Mouse (Mus musculus): Measurements from ENCODE around the gene Rack1. TPM values are rescaled to one million over a fixed set of nuclear protein-coding genes. Genes with fewer than 3 reads are reported as not detected.
"Not testable (repeated sequence)": the region's sequence is repeated elsewhere in the genome, so short reads cannot be mapped to it uniquely, and the experiment has no call there.

Gene Rack1
- polyA plus RNA-seq, 1 experiment, result 2,044 TPM

DNA sequence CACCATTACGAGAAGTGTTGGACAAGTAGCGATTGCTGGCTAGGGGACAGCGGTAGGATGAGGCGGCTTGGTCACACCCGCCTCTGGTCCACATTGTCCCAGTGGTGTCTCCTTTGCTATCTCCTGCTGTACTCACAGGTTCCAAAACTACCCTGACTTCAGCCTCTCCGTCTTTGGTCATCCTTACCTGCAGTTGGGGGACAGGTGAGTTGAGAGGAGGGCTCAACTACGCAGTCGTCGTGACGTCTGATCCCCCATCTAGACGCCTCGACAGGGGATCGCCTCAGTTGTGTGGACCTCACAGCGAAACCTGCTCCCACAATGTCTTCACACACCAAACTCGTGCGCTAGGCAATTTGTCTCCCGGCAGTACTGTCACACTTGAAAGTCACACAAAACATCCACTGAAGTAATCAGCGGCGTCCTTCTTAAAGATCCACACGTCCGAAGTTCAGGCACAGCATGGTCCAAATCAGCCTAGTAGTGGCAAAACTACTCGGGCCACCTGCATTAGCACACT lies 24.2 kb downstream of the Rack1 start:
- no peak for TF ChIP-seq CTCF (IDR thresholded peaks at IDR 0.05; ENCODE audit: low read depth, low read length)
- TF ChIP-seq EP300 (IDR thresholded peaks at IDR 0.05; ENCODE audit: insufficient read depth, low read depth, low read length), result no peak
- TF ChIP-seq POLR2A (IDR thresholded peaks at IDR 0.05; ENCODE audit: insufficient read depth, low read length), result no peak
- Histone ChIP-seq H3K9me3 (replicated peaks; ENCODE audit: control insufficient read depth, insufficient read depth, low read length, poor library complexity, severe bottlenecking) (no peaks in the 10 kb centered on the region), H3K4me1 (ENCODE audit: control insufficient read depth, insufficient read depth, low read length) (peaks cover 2% of the 10 kb centered on the region), H3K4me3 (ENCODE audit: low read depth, low read length) (peak overlapping the region; percentile 69), H3K27ac (ENCODE audit: insufficient read depth, low read length) (no peak overlapping the region), H3K27me3 (ENCODE audit: control insufficient read depth, insufficient read depth, low read length, poor library complexity, severe bottlenecking) (no peaks in the 10 kb centered on the region; the same call in none of the 2 replicates), H3K9ac (ENCODE audit: low read depth, poor library complexity, severe bottlenecking) (peak overlapping the region; percentile 15), H3K36me3 (ENCODE audit: control insufficient read depth, insufficient read depth, low read length, poor library complexity, severe bottlenecking) (no peaks in the 10 kb centered on the region)

DNA sequence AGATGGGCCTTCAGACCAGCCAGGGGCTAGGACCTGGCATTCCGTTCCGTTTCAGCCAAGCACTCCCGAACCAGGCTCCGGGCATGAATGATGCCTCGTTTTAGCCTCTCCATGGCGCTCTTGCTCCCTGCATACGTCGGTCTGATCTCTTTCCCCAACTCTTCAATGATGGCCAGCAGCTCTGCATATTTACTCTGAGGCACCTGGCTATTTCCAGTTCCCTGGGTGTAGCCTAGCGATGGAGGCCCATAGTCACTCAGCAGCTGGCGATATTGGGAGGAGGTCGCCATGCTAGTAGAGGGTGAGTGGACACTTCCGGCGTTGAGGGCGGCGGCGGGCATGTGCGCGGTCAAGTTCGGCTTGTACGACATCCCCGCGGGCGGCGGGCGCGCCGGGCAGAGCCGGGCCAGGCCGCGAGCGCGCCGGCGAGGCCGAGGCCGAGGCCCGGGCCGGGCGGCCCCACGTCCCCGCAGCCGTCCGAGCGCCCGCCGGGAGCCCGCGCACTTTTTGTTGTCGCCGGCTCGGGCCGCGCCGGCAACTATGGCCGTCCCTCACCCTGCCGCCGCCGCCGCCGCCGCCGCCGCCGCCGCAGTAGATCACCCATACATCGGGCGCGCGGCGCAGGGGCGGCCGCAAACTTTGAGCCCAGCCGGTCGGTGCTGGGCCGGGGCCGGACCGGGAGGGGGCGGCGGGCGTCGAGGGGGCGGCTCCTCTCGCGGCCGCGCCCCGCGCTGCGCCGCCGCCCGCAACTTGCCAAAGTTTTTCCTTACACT lies 26.0 kb downstream of the Rack1 start, which contains the start of the genes Trim7 and Gm12184:
Gene Trim7, plus strand, starts transcription at position 162 of the 773 bp plus-strand sequence.
Gene Gm12184, minus strand, starts transcription at position 677 of the 773 bp plus-strand sequence.
- Histone ChIP-seq H3K9ac (ENCODE audit: low read depth, poor library complexity, severe bottlenecking) (peak within 1 kb of the TSS; percentile 49), H3K4me3 (ENCODE audit: low read depth, low read length) (peak within 1 kb of the TSS; percentile 72), H3K27ac (ENCODE audit: insufficient read depth, low read length) (peak within 1 kb of the TSS; percentile 68)
- H3K4me1 ChIP-seq (ENCODE audit: control insufficient read depth, insufficient read depth, low read length); H3K9me3 ChIP-seq (replicated peaks; ENCODE audit: control insufficient read depth, insufficient read depth, low read length, poor library complexity, severe bottlenecking); H3K36me3 ChIP-seq (ENCODE audit: control insufficient read depth, insufficient read depth, low read length, poor library complexity, severe bottlenecking); H3K27me3 ChIP-seq (ENCODE audit: control insufficient read depth, insufficient read depth, low read length, poor library complexity, severe bottlenecking): not testable (repeated sequence)

DNA sequence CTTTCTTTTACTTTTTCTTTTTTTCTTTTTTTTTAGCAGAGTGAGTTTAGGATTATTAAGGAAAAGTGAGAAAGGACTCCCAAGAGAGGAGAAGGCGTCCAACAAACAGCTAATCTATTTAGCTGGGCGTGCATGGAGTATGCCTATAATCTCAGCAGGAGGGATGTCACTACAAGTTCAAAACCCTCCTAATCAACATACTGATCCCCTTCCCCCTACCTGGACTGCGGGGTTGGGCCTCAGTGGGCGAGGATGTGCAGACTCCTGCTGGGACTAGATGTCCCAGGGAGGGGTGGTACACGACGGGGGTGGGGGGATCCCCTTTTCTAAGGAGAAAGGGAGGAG lies 26.6 kb downstream of the Rack1 start:
- H3K36me3 ChIP-seq (ENCODE audit: control insufficient read depth, insufficient read depth, low read length, poor library complexity, severe bottlenecking), result no peaks in the 10 kb centered on the region
- no peaks in the 10 kb centered on the region for H3K4me1 ChIP-seq (ENCODE audit: control insufficient read depth, insufficient read depth, low read length)
- H3K9me3 ChIP-seq (replicated peaks; ENCODE audit: control insufficient read depth, insufficient read depth, low read length, poor library complexity, severe bottlenecking), result no peaks in the 10 kb centered on the region
- H3K4me3 ChIP-seq (ENCODE audit: low read depth, low read length), result peak overlapping the region; percentile 60
- H3K27me3 ChIP-seq (ENCODE audit: control insufficient read depth, insufficient read depth, low read length, poor library complexity, severe bottlenecking), result no peaks in the 10 kb centered on the region; the same call in none of the 2 replicates
- peak overlapping the region; percentile 49 for H3K9ac ChIP-seq (ENCODE audit: low read depth, poor library complexity, severe bottlenecking)
- TF ChIP-seq POLR2A (IDR thresholded peaks at IDR 0.05; ENCODE audit: insufficient read depth, low read length) (no peak), EP300 (IDR thresholded peaks at IDR 0.05; ENCODE audit: insufficient read depth, low read depth, low read length) (0 out of 2 replicates have a peak, but pooled peaks have one; percentile 44)
- peak overlapping the region; percentile 68 for H3K27ac ChIP-seq (ENCODE audit: insufficient read depth, low read length)

DNA sequence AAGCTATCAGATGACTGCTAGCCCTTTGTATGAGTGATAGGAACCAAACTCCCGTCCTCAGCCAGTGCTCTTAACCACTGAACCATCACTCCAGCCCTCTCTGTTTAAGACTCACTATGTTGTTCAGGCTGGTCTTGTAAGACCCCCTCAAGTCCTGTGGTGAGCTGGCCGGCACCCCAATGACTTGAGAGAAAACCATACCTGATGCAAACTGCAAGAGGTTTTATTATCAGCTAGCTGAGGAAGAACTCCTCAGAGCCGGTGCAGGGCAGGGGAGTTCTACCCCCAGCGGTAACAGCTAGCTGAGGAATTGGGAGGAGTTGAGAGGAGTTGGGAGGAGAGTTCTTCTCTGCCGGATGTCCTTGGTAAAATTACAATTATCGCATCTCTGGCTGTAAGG lies 27.8 kb downstream of the Rack1 start:
- Histone ChIP-seq H3K9me3 (replicated peaks; ENCODE audit: control insufficient read depth, insufficient read depth, low read length, poor library complexity, severe bottlenecking) (no peaks in the 10 kb centered on the region), H3K4me3 (ENCODE audit: low read depth, low read length) (no peak overlapping the region), H3K4me1 (ENCODE audit: control insufficient read depth, insufficient read depth, low read length) (no peaks in the 10 kb centered on the region), H3K27me3 (ENCODE audit: control insufficient read depth, insufficient read depth, low read length, poor library complexity, severe bottlenecking) (no peaks in the 10 kb centered on the region; the same call in none of the 2 replicates), H3K36me3 (ENCODE audit: control insufficient read depth, insufficient read depth, low read length, poor library complexity, severe bottlenecking) (no peaks in the 10 kb centered on the region), H3K27ac (ENCODE audit: insufficient read depth, low read length) (no peak overlapping the region), H3K9ac (ENCODE audit: low read depth, poor library complexity, severe bottlenecking) (no peak overlapping the region)
- TF ChIP-seq POLR2A (IDR thresholded peaks at IDR 0.05; ENCODE audit: insufficient read depth, low read length) (no peak), CTCF (IDR thresholded peaks at IDR 0.05; ENCODE audit: low read depth, low read length) (no peak), EP300 (IDR thresholded peaks at IDR 0.05; ENCODE audit: insufficient read depth, low read depth, low read length) (no peak)

DNA sequence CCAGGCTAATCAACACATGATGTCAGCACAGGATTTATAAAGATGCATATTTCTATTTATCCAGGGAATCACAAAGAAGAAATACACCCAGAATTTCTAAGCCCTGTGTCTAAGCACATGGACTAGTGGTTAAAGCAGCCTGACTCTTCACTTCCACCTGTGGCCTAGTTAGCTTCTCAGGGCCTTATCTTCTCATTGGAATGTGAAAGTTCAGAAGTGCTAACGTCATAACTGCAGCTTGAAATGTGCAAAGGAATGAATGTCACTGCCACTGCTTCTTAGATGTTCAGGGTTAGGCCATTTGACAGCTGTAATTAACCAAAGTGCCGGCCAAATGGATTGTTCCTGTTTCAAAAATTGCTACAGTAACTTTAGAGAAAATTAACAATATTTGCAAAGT lies 30.1 kb downstream of the Rack1 start:
- no peaks in the 10 kb centered on the region for H3K36me3 ChIP-seq (ENCODE audit: control insufficient read depth, insufficient read depth, low read length, poor library complexity, severe bottlenecking)
- no peaks in the 10 kb centered on the region for H3K9me3 ChIP-seq (replicated peaks; ENCODE audit: control insufficient read depth, insufficient read depth, low read length, poor library complexity, severe bottlenecking)
- no peaks in the 10 kb centered on the region; the same call in 1 of the 2 replicates for H3K27me3 ChIP-seq (ENCODE audit: control insufficient read depth, insufficient read depth, low read length, poor library complexity, severe bottlenecking)
- TF ChIP-seq POLR2A (IDR thresholded peaks at IDR 0.05; ENCODE audit: insufficient read depth, low read length) (no peak), CTCF (IDR thresholded peaks at IDR 0.05; ENCODE audit: low read depth, low read length) (no peak), EP300 (IDR thresholded peaks at IDR 0.05; ENCODE audit: insufficient read depth, low read depth, low read length) (no peak)
- no peak overlapping the region for H3K27ac ChIP-seq (ENCODE audit: insufficient read depth, low read length)
- H3K9ac ChIP-seq (ENCODE audit: low read depth, poor library complexity, severe bottlenecking), result no peak overlapping the region
- H3K4me1 ChIP-seq (ENCODE audit: control insufficient read depth, insufficient read depth, low read length), result no peaks in the 10 kb centered on the region
- no peak overlapping the region for H3K4me3 ChIP-seq (ENCODE audit: low read depth, low read length)

DNA sequence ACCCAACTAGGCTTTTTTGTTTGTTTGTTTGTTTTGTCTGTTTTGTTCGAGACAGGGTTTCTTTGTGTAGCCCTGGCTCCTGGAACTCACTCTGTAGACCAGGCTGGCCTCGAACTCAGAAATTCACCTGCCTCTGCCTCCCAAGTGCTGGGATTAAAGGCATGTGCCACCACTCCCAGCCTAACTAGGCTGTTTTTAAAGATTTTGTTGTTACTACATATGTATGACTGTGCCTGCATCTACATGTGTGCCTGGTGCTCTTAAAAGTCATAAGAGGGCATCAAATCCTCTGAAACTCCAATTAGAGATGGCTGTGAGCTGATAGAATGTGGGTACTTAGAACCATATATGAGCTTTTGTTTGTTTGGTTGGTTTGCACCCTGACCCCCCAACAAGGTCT lies 31.1 kb downstream of the Rack1 start:
- Histone ChIP-seq H3K27ac (ENCODE audit: insufficient read depth, low read length) (no peak overlapping the region), H3K9ac (ENCODE audit: low read depth, poor library complexity, severe bottlenecking) (no peak overlapping the region), H3K27me3 (ENCODE audit: control insufficient read depth, insufficient read depth, low read length, poor library complexity, severe bottlenecking) (no peaks in the 10 kb centered on the region; the same call in 1 of the 2 replicates), H3K4me1 (ENCODE audit: control insufficient read depth, insufficient read depth, low read length) (no peaks in the 10 kb centered on the region), H3K9me3 (replicated peaks; ENCODE audit: control insufficient read depth, insufficient read depth, low read length, poor library complexity, severe bottlenecking) (no peaks in the 10 kb centered on the region), H3K36me3 (ENCODE audit: control insufficient read depth, insufficient read depth, low read length, poor library complexity, severe bottlenecking) (no peaks in the 10 kb centered on the region), H3K4me3 (ENCODE audit: low read depth, low read length) (no peak overlapping the region)
- TF ChIP-seq POLR2A (IDR thresholded peaks at IDR 0.05; ENCODE audit: insufficient read depth, low read length) (no peak), CTCF (IDR thresholded peaks at IDR 0.05; ENCODE audit: low read depth, low read length) (no peak), EP300 (IDR thresholded peaks at IDR 0.05; ENCODE audit: insufficient read depth, low read depth, low read length) (no peak)

Data from ES-Bruce4 (cell line).